20 mouse cellular contexts compared by ENCODE assay signal in genomic region chr13:102912867-102913266, GRCm38 (mm10).
DNase-seq lines count a peak whose midpoint lies in the region; ATAC-seq lines count a peak whose summit lies in the region.
"Had no signal": no experiment of that assay in that cellular context is flagged by ENCODE, and none has a peak within 500 bp of the region (broad histone marks: within the 10 kb centered on the region; RNA-seq: fewer than 3 reads in every experiment).

No protein-coding gene starts in this region.

- H3K27ac ChIP-seq in hindbrain, embryonic 14.5 days: 0 out of 2 replicates have a peak overlapping the region, but pooled peaks have one; percentile 51
- no peak overlapping the region for H3K27ac ChIP-seq in hindbrain, embryonic 12.5 days
- 0 out of 2 replicates have a peak overlapping the region, but pooled peaks have one; percentile 4 for H3K27ac ChIP-seq in midbrain, embryonic 13.5 days
- no peak overlapping the region for H3K27ac ChIP-seq in midbrain, embryonic 11.5 days (ENCODE audit: low read depth, low read length)
- H3K27ac ChIP-seq in midbrain, embryonic 16.5 days (ENCODE audit: low read length): peak overlapping the region; percentile 11; the same call in 1 of the 2 replicates
- H3K27ac ChIP-seq: embryonic facial prominence, embryonic 13.5 days; forebrain, embryonic 12.5 days; gastrocnemius, adult 2 months; heart, embryonic 10.5 days had no signal

- no peaks in the 10 kb centered on the region for H3K4me1 ChIP-seq in hindbrain, embryonic 14.5 days (replicated peaks; ENCODE audit: control insufficient read depth, insufficient read depth, low read length)
- no peaks in the 10 kb centered on the region for H3K4me1 ChIP-seq in hindbrain, embryonic 12.5 days
- H3K4me1 ChIP-seq in midbrain, embryonic 13.5 days (replicated peaks): no peaks in the 10 kb centered on the region
- no peaks in the 10 kb centered on the region for H3K4me1 ChIP-seq in midbrain, embryonic 11.5 days (ENCODE audit: control insufficient read depth, insufficient read depth, low read length)
- no peaks in the 10 kb centered on the region for H3K4me1 ChIP-seq in midbrain, embryonic 16.5 days (ENCODE audit: control insufficient read depth, insufficient read depth, low read length)
- H3K4me1 ChIP-seq: forebrain, embryonic 12.5 days had no signal

- no peaks in the 10 kb centered on the region for H3K36me3 ChIP-seq in hindbrain, embryonic 14.5 days (replicated peaks; ENCODE audit: control insufficient read depth, insufficient read depth)
- H3K36me3 ChIP-seq in hindbrain, embryonic 12.5 days: no peaks in the 10 kb centered on the region
- H3K36me3 ChIP-seq in midbrain, embryonic 13.5 days: no peaks in the 10 kb centered on the region
- no peaks in the 10 kb centered on the region for H3K36me3 ChIP-seq in midbrain, embryonic 11.5 days (ENCODE audit: control insufficient read depth, insufficient read depth, low read length)
- H3K36me3 ChIP-seq in midbrain, embryonic 16.5 days (ENCODE audit: control insufficient read depth, insufficient read depth, low read length): no peaks in the 10 kb centered on the region
- H3K36me3 ChIP-seq: embryonic facial prominence, embryonic 13.5 days; forebrain, embryonic 12.5 days; heart, embryonic 10.5 days had no signal

- no peak overlapping the region for H3K4me3 ChIP-seq in hindbrain, embryonic 14.5 days (replicated peaks; ENCODE audit: low read length)
- H3K4me3 ChIP-seq in hindbrain, embryonic 12.5 days: no peak overlapping the region
- H3K4me3 ChIP-seq in midbrain, embryonic 13.5 days (replicated peaks): no peak overlapping the region
- no peak overlapping the region for H3K4me3 ChIP-seq in midbrain, embryonic 11.5 days (ENCODE audit: low read depth, low read length)
- H3K4me3 ChIP-seq in midbrain, embryonic 16.5 days (ENCODE audit: low read depth, low read length): no peak overlapping the region
- H3K4me3 ChIP-seq: embryonic facial prominence, embryonic 13.5 days; forebrain, embryonic 12.5 days; gastrocnemius, adult 2 months; heart, embryonic 10.5 days had no signal

- ATAC-seq in hindbrain, embryonic 14.5 days (ENCODE audit: low FRiP score): no peak
- no peak for ATAC-seq in hindbrain, embryonic 12.5 days (ENCODE audit: low FRiP score)
- no peak for ATAC-seq in midbrain, embryonic 13.5 days
- no peak for ATAC-seq in midbrain, embryonic 11.5 days (ENCODE audit: low FRiP score)
- peak; percentile 11; the same call in 1 of the 2 replicates for ATAC-seq in midbrain, embryonic 16.5 days
- ATAC-seq: forebrain, embryonic 16.5 days; inflammation-experienced regulatory T-cells, adult 6 months had no signal

- WGBS in hindbrain, embryonic 14.5 days: 86% methylated on average over 12 of the region's 12 CpGs
- WGBS in hindbrain, embryonic 12.5 days: 79% methylated on average over 12 of the region's 12 CpGs
- WGBS in midbrain, embryonic 13.5 days: 87% methylated on average over 12 of the region's 12 CpGs
- 88% methylated on average over 12 of the region's 12 CpGs for WGBS in midbrain, embryonic 11.5 days
- WGBS in midbrain, embryonic 16.5 days: 75% methylated on average over 12 of the region's 12 CpGs

- DNase-seq in hindbrain, embryonic 14.5 days (ENCODE audit: low spot score): no peak
- no peak for DNase-seq in midbrain, embryonic 11.5 days (ENCODE audit: low spot score, missing footprints)
- DNase-seq in kidney, adult 8-10 months: no peak
- DNase-seq: adrenal gland, adult 2 months; adrenal gland, postnatal 25 days; cerebellum, adult 18-20 months; cerebellum, adult 9-11 months; cerebellum, postnatal 36 days; gastrocnemius, adult 2 months; gastrocnemius, postnatal 25 days; heart, postnatal 10 days; heart, postnatal 4 days had no signal

- no peak overlapping the region for H3K4me2 ChIP-seq in hindbrain, embryonic 14.5 days (replicated peaks)
- H3K4me2 ChIP-seq in hindbrain, embryonic 12.5 days (replicated peaks): no peak overlapping the region
- H3K4me2 ChIP-seq in midbrain, embryonic 13.5 days (replicated peaks): no peak overlapping the region
- no peak overlapping the region for H3K4me2 ChIP-seq in midbrain, embryonic 11.5 days
- H3K4me2 ChIP-seq in midbrain, embryonic 16.5 days (ENCODE audit: low read length): no peak overlapping the region
- H3K4me2 ChIP-seq: embryonic facial prominence, embryonic 13.5 days; forebrain, embryonic 12.5 days had no signal

- no peaks in the 10 kb centered on the region for H3K9me3 ChIP-seq in hindbrain, embryonic 14.5 days (ENCODE audit: control insufficient read depth, low read length)
- no peaks in the 10 kb centered on the region; the same call in 1 of the 2 replicates for H3K9me3 ChIP-seq in hindbrain, embryonic 12.5 days (replicated peaks)
- H3K9me3 ChIP-seq in midbrain, embryonic 13.5 days: no peaks in the 10 kb centered on the region
- H3K9me3 ChIP-seq in midbrain, embryonic 11.5 days (ENCODE audit: control insufficient read depth, low read length): no peaks in the 10 kb centered on the region
- no peaks in the 10 kb centered on the region for H3K9me3 ChIP-seq in midbrain, embryonic 16.5 days (replicated peaks; ENCODE audit: control insufficient read depth, low read length, poor library complexity, severe bottlenecking)
- H3K9me3 ChIP-seq: embryonic facial prominence, embryonic 13.5 days; forebrain, embryonic 12.5 days; heart, embryonic 10.5 days had no signal

- H3K27me3 ChIP-seq in hindbrain, embryonic 14.5 days (ENCODE audit: control insufficient read depth, insufficient read depth, low read length): no peaks in the 10 kb centered on the region
- no peaks in the 10 kb centered on the region for H3K27me3 ChIP-seq in hindbrain, embryonic 12.5 days
- H3K27me3 ChIP-seq in midbrain, embryonic 13.5 days: no peaks in the 10 kb centered on the region
- no peaks in the 10 kb centered on the region for H3K27me3 ChIP-seq in midbrain, embryonic 11.5 days (ENCODE audit: control insufficient read depth, insufficient read depth, low read length)
- no peaks in the 10 kb centered on the region for H3K27me3 ChIP-seq in midbrain, embryonic 16.5 days (ENCODE audit: control insufficient read depth, insufficient read depth, low read depth, low read length)
- H3K27me3 ChIP-seq: embryonic facial prominence, embryonic 13.5 days; forebrain, embryonic 12.5 days had no signal

- H3K9ac ChIP-seq in hindbrain, embryonic 14.5 days: no peak overlapping the region
- H3K9ac ChIP-seq in hindbrain, embryonic 12.5 days: no peak overlapping the region
- no peak overlapping the region for H3K9ac ChIP-seq in midbrain, embryonic 13.5 days (replicated peaks)
- no peak overlapping the region for H3K9ac ChIP-seq in midbrain, embryonic 11.5 days (ENCODE audit: low read length)
- H3K9ac ChIP-seq in midbrain, embryonic 16.5 days (ENCODE audit: low read depth, low read length): no peak overlapping the region
- H3K9ac ChIP-seq: embryonic facial prominence, embryonic 13.5 days; forebrain, embryonic 12.5 days had no signal

Comparison
In these comparisons a context has a peak if more than half of its experiments do, and no peak if none do; other contexts are left out.
1. H3K27ac ChIP-seq: peak in hindbrain, embryonic 14.5 days (single experiment), midbrain, embryonic 13.5 days (single experiment) and midbrain, embryonic 16.5 days (single experiment); none in hindbrain, embryonic 12.5 days (single experiment) and midbrain, embryonic 11.5 days (single experiment).